Mouse (Mus musculus): ENCODE data around the gene Ifrd2. TPM values are rescaled to one million over a fixed set of nuclear protein-coding genes. Genes with fewer than 3 reads are reported as not detected.

Ifrd2 gene
- polyA plus RNA-seq, 1 experiment = 32.7 TPM

DNA sequence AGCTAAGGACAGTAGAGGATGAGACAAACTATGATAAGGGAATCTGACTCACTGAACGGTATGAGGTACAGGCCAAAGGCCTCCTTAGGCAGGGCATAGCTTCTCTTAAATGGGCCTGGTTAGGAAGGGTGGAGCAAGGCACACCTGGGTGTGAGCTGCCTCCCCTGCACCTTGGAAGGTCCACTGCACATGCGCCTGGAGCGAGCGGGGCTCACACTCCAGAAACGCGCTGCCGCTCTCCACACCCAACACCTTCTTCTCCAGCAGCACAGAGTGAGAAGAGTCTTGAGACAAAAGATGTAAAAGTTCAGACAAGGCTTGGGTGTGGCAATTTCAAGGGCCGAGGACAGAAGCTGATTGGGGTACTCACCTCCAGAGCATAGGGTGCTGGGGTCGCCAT, 12.0 kb downstream of the Ifrd2 start:
- no peak for DNase-seq (ENCODE audit: low read depth)

GRCm38 (mm10) chr9:107599842-107600241, 12.4 kb downstream of the Ifrd2 start:
- no peak for DNase-seq (ENCODE audit: low read depth)

- DNase-seq (ENCODE audit: low read depth) = no peak
These were observed 13.3 kb downstream of the Ifrd2 start for GRCm38 (mm10) chr9:107600745-107601144.

- DNase-seq (ENCODE audit: low read depth) = no peak
These were observed 13.8 kb downstream of the Ifrd2 start for GRCm38 (mm10) chr9:107601275-107601674.

- no peak for DNase-seq (ENCODE audit: low read depth)
These were observed 14.7 kb downstream of the Ifrd2 start for GRCm38 (mm10) chr9:107602068-107602648.

GRCm38 (mm10) chr9:107603251-107603650, 15.8 kb downstream of the Ifrd2 start:
- no peak for DNase-seq (ENCODE audit: low read depth)

DNA sequence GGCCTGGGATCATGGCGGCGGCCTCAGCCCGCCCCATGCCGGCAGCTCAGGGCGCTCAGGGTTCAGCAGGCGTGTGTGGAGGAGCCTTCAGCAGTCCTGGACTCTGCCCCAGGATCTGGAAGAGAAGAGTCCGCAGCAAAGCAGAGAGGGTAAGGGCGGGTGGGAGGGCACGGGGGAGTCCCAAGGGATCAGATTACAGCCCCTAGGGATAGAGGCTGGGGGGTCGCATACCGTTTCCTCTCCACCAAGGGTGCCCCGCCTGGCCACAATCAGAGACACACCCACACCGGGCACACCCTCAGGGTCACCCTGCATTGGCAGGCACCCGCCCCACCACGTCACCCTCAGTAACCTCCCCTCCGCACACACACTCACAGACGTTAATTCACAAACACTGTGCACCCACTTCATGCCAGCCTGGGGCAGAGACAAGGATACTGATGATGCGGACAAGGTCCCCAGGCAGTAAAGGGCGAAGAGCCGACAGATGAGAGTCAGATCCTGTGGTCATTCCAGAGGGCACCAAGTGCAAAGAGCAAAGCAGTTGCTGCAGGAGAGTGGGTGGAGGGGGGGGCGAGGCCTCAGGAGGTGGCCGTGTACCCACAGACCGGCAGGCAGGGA, 17.7 kb downstream of the Ifrd2 start:
- DNase-seq (ENCODE audit: low read depth) = no peak

- no peak for DNase-seq (ENCODE audit: low read depth)
These were observed 19.1 kb downstream of the Ifrd2 start for GRCm38 (mm10) chr9:107606591-107606990.

DNA sequence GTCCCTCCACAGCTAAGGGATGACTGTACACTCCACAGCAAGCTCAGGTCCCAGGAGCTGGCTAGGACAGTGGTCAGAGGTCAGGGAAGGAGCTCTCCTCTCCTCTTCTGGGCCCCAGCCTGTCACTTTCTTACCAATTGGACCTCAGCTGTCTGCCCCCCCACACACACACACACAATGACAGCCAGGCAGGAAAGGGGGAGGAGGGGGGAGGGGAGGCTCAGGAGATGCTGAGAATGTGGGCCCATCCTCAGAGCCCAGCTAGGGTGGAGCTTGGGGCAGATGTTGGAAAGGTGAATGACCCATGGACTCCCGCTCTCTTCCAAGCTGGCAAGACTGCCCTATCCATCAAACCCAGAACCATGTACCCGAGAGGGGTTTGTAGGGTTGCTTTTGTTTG, 19.6 kb downstream of the Ifrd2 start:
- no peak for DNase-seq (ENCODE audit: low read depth)

GRCm38 (mm10) chr9:107607653-107608245, 20.3 kb downstream of the Ifrd2 start:
- no peak for DNase-seq (ENCODE audit: low read depth)

DNA sequence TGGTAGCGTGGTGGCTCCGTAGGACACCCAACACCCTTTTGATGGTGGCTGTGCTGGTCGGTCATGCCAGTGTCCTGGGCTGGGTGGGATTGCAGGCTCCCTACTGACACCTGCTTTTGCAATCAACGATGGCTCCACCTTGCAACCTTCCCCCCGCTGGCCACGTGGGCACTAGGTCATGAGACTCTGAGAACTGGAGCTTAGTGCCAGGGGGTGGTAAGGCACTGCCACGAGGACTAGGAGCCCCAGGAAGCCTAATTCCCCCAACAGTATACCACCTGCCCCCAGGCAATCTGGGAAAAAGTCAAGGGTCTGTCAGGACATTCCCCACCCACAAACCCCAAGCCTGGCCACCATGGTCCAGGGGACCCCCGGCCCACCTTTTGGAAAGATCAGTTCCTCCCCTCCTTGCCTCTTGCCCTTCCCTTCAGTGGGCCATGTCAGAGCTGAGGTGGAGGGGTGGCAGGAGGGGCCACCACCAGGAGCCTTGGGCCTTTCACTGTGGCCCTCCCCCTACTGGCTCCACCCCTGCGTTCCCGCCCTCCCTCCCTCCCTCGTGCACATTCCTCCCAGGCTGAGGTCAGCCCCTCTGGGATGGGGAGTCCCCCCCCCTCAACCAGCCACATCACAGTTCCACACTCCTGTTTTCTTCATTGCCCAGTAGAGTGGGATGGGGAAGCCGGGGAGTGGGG, 21.4 kb downstream of the Ifrd2 start, which contains the start of gene Sema3b:
Sema3b (minus strand) TSS at position 489 of the 692 bp plus-strand sequence.
- no peak for DNase-seq (ENCODE audit: low read depth)

- no peak for DNase-seq (ENCODE audit: low read depth)
These were observed 22.0 kb downstream of the Ifrd2 start for GRCm38 (mm10) chr9:107609433-107609830.

DNA sequence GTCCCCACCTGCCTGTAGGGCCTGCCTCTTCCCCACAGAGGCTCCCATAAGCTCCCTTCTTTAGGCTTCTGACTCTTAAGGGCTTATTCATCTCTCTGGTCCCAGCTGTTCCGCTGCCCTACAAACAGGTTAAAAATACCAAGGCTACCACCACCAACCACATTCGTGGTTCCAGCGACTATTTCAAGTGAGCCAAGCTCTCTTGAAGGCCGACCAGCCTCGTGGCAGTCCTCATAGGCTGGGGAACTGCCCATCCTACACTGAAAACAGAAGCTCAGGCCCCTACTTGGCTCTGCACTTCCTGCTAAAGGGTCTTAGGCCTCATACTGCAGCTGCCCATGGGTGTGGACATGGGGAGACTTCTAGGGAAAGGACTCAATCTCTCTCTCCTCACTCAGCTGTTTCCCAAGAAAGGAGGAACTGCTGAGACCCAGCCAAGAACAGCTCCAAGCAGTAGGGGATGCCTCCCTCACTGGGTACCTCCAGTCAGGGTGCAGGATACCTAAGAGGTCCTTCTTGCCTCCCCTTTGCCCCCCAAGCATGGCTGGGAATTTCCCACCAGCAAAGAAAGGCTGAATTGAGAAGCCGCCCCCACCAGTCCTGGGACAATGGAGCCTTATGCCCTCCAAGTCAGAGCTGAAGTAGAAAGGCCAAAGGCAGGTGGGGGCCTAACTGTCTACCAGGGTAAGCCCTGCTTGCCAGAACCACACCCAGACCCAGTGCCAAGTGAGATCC, 24.2 kb downstream of the Ifrd2 start:
- DNase-seq (ENCODE audit: low read depth) = no peak

DNA sequence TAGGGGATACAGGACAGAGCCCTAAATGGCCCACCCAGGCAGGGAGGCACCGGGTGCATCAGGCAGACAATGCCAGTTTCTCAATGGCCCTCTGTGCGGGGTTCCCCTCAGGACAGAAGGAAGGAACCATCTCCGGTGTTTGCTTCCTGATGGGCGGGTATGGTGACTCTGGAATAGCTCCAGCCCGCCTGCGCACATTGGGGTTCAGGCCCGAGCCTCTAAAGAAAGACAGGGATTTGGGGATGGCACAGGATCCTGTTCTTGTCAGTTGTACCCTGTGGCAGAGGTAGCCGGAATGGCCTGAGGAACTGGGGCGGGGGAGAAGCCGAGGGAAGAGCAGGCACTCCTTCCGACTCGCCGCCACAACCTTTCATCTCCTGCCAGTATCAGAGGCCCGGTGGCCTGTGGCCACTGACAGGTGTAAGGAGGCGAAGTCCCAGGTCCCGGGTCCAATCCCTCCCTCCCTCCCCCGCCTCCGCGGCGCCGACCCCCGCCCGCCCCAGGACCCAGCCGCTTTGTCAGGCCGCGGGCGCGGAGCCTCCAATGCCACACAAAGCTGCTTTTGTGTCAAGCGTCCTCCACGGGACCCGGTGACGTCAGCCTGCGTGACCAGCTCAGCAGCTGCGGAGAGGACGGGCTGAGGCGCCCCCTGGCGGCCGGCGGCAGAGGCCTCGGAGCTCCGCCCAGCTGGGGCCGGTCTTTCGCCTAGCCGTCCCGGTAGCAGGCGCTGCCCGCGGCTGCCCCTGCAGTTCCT, 24.9 kb downstream of the Ifrd2 start:
- DNase-seq (ENCODE audit: low read depth) = no peak

DNA sequence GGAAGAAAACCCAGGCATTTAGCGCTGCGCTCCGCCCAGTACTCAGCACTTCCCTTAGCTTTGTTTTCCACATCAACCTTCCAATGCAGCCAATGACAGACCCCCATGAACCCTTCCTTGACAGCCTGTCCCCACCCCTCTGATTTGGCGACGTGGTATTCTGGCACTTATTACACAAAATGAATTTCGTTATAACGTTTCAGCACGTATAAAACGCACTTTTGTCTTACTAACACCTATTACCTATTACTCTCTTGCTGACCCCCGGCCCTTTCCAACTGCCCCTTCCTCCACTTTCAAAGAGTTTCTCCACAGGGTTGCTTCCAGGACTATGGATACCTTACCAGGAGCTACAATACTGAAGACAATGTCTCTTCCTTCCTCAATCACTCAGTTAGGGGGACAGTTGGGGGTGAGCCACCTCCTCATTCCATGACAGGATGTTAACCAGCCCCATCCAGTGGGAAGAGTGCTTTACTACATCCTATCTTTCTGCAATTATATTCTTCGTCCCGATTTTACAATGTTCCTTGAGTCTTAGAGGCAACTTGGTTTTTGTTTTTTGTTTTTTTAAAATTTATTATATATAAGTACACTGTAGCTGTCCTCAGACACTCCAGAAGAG, 25.6 kb downstream of the Ifrd2 start:
- DNase-seq (ENCODE audit: low read depth) = no peak

DNA sequence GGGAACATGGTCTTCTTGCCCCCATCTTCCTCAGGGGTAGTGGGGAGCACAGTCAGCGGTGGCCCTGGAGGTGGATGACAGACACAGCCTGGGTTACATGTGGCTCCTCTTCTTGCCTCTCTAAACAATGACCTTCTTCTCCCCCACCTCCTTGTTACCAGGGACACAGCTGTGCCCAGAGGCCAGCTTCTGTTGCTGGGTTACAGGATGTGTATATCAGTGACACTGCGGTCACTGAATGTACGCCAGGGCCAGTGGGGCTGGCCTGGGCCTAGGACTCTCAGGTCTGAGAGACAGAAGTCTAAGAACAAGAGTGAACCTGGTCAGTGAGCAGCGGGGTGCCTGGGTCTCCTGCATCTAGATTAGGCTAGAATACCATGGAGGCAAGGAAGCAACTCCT, 27.6 kb downstream of the Ifrd2 start:
- no peak for DNase-seq (ENCODE audit: low read depth)

DNA sequence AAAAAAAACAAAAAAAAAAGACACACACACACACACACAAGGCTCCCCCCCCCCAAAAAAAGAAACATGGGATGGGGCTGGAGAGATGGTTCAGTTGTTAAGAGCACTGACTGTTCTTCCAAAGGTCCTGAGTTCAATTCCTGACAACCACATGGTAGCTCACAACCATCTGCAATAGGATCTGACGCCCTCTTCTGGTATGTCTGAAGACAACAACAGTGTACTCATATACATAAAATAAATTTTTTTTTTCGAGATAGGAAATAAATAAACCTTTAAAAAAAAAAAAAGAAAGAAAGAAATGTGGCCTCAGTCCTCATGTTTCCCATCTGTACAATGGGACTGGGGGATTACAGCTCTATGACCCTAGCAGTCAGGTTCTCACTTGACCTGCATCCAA, 30.0 kb downstream of the Ifrd2 start:
- DNase-seq (ENCODE audit: low read depth) = no peak

GRCm38 (mm10) chr9:107618098-107618497, 30.7 kb downstream of the Ifrd2 start:
- DNase-seq (ENCODE audit: low read depth) = no peak

GRCm38 (mm10) chr9:107618778-107619545, 31.5 kb downstream of the Ifrd2 start:
- DNase-seq (ENCODE audit: low read depth) = no peak

GRCm38 (mm10) chr9:107619546-107619879, 32.1 kb downstream of the Ifrd2 start:
- no peak for DNase-seq (ENCODE audit: low read depth)
